Mouse (Mus musculus): ENCODE measurements around the gene Ruvbl2. TPM values are rescaled to one million over a fixed set of nuclear protein-coding genes. Genes with fewer than 3 reads are reported as not detected.
A peak's percentile ranks its signal among the peaks of the same experiment; 100 is the strongest.
"Not testable (repeated sequence)": the region's sequence is repeated elsewhere in the genome, so short reads cannot be mapped to it uniquely, and the experiment has no call there.

The Ruvbl2 gene
- total RNA-seq, 1 experiment = 228 TPM

DNA sequence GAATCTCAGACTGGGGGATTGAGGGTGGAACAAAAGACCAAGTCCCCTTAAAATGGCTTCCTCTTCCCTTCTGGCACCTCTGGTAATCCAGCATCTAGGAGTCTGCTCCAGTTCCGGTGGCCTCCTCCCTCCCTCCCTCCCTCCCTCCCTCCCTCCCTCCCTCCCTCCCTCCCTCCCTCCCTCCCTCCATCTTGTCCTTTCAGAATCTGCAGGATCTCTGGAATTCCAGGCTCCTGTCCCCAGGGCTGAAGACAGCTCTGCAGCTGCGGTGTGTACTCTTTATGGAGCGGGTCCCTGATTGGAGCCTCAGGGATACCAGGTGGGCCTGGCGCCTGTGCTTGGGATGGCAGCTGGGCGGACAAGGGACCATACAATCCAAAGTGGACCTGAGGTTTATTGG is 23.4 kb upstream of the Ruvbl2 start:
- no peaks in the 10 kb centered on the region for H3K9me3 ChIP-seq (ENCODE audit: control insufficient read depth, insufficient read depth, low read depth, low read length)
- peaks cover 0 to 3% of the 10 kb centered on the region in 2 experiments; a peak in 1 of 4 replicates for H3K4me1 ChIP-seq (ENCODE audit: control insufficient read depth in 2 of 2, insufficient read depth in 2 of 2, low read length in 2 of 2, poor library complexity in 1 of 2)
- TF ChIP-seq CHD2 (IDR thresholded peaks at IDR 0.05; ENCODE audit: low read depth, low read length) (no peak), ZNF384 (IDR thresholded peaks at IDR 0.05; ENCODE audit: low read depth, low read length) (no peak), ZC3H11A (IDR thresholded peaks at IDR 0.05; ENCODE audit: borderline replicate concordance, low read depth, low read length) (no peak), MAFK (IDR thresholded peaks at IDR 0.05; ENCODE audit: insufficient read depth, low read depth, low read length) (no peak), HCFC1 (IDR thresholded peaks at IDR 0.05; ENCODE audit: borderline replicate concordance, insufficient read depth, low read length) (no peak)
- peaks cover 58% of the 10 kb centered on the region for H3K36me3 ChIP-seq (ENCODE audit: control insufficient read depth, insufficient read depth, low read length, poor library complexity, severe bottlenecking)
- no peak for DNase-seq (ENCODE audit: low read depth, low spot score)
- peak overlapping the region; percentile 99 for H3K27ac ChIP-seq (ENCODE audit: insufficient read depth, low read depth, low read length, poor library complexity, severe bottlenecking)
- H3K9ac ChIP-seq (ENCODE audit: insufficient read depth, low read depth, low read length, poor library complexity, severe bottlenecking) = peak overlapping the region; percentile 80
- peak overlapping the region; percentile 58 to 71 for H3K4me3 ChIP-seq (ENCODE audit: insufficient read depth in 1 of 2, low read depth in 1 of 2, low read length in 2 of 2, poor library complexity in 1 of 2, severe bottlenecking in 1 of 2)
- in situ Hi-C loops (cut with MboI; ENCODE audit: low sequenced_read_pairs in 2 of 2, unreplicated experiment in 2 of 2) = no loop called here

DNA sequence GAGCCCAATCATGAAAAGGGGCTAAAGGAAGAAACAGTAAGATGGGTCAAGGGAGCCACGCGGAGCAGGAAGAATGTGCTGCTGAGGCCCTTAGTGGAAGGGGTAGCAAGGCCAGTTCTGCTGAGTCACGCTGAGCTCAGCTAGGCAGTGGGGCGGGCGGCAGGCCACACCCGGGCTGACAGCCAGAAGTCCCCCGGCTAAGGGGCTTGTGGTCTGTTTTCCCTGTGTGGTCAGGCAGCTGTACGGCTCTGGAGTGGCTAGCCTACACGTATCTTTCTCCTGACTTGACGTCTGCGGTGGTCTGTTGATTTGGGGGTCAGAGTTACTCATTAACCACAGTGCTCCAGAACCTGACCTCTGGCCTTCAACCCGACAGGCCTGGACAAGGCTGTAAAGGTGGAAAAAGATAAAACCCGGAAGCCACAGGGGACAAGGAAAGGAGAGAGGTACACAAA is 23.0 kb upstream of the Ruvbl2 start:
- Histone ChIP-seq H3K27ac (ENCODE audit: insufficient read depth, low read depth, low read length, poor library complexity, severe bottlenecking) (peak overlapping the region; percentile 99), H3K9ac (ENCODE audit: insufficient read depth, low read depth, low read length, poor library complexity, severe bottlenecking) (peak overlapping the region; percentile 80), H3K36me3 (ENCODE audit: control insufficient read depth, insufficient read depth, low read length, poor library complexity, severe bottlenecking) (peaks cover 57% of the 10 kb centered on the region), H3K9me3 (ENCODE audit: control insufficient read depth, insufficient read depth, low read depth, low read length) (no peaks in the 10 kb centered on the region), H3K4me1 (ENCODE audit: control insufficient read depth in 2 of 2, insufficient read depth in 2 of 2, low read length in 2 of 2, poor library complexity in 1 of 2) (peaks cover 0 to 7% of the 10 kb centered on the region in 2 experiments; a peak in 1 of 4 replicates), H3K4me3 (ENCODE audit: insufficient read depth in 1 of 2, low read depth in 1 of 2, low read length in 2 of 2, poor library complexity in 1 of 2, severe bottlenecking in 1 of 2) (peak overlapping the region; percentile 58 to 71)
- in situ Hi-C loops (cut with MboI; ENCODE audit: low sequenced_read_pairs in 2 of 2, unreplicated experiment in 2 of 2) = no loop called here
- no peak for DNase-seq (ENCODE audit: low read depth, low spot score)
- no peak for TF ChIP-seq HCFC1 (IDR thresholded peaks at IDR 0.05; ENCODE audit: borderline replicate concordance, insufficient read depth, low read length)
- peak; percentile 98 for TF ChIP-seq MAFK (IDR thresholded peaks at IDR 0.05; ENCODE audit: insufficient read depth, low read depth, low read length)

DNA sequence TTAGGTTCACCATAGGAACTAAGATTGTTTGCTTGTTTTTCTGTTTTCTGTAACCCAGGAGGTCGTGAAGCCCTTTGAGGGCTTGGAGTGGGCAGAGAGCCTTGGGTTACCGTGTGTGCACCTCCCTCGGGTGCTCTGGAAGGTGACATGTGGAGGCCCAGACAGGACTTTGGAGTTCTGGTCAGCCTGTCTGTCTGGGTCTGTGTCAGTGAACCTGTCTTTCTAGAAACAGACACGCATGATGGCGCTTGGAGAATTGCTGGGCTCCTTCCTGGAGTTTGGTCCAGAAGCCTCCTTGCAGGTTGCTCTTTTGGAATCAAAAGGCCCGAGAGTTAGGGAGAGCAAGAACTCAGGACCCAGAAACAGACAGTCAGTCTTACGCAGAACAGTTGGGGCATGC is 22.5 kb upstream of the Ruvbl2 start:
- DNase-seq (ENCODE audit: low read depth, low spot score) = no peak
- in situ Hi-C loops (cut with MboI; ENCODE audit: low sequenced_read_pairs in 2 of 2, unreplicated experiment in 2 of 2) = no loop called here
- no peaks in the 10 kb centered on the region for H3K9me3 ChIP-seq (ENCODE audit: control insufficient read depth, insufficient read depth, low read depth, low read length)
- H3K27ac ChIP-seq (ENCODE audit: insufficient read depth, low read depth, low read length, poor library complexity, severe bottlenecking) = peak overlapping the region; percentile 99
- H3K4me1 ChIP-seq (ENCODE audit: control insufficient read depth in 2 of 2, insufficient read depth in 2 of 2, low read length in 2 of 2, poor library complexity in 1 of 2) = peaks cover 0 to 10% of the 10 kb centered on the region in 2 experiments; a peak in 1 of 4 replicates
- TF ChIP-seq ZNF384 (IDR thresholded peaks at IDR 0.05; ENCODE audit: low read depth, low read length) = no peak
- H3K36me3 ChIP-seq (ENCODE audit: control insufficient read depth, insufficient read depth, low read length, poor library complexity, severe bottlenecking) = peaks cover 51% of the 10 kb centered on the region
- H3K4me3 ChIP-seq (ENCODE audit: insufficient read depth in 1 of 2, low read depth in 1 of 2, low read length in 2 of 2, poor library complexity in 1 of 2, severe bottlenecking in 1 of 2) = peak overlapping the region; percentile 58 to 71
- peak overlapping the region; percentile 80 for H3K9ac ChIP-seq (ENCODE audit: insufficient read depth, low read depth, low read length, poor library complexity, severe bottlenecking)

DNA sequence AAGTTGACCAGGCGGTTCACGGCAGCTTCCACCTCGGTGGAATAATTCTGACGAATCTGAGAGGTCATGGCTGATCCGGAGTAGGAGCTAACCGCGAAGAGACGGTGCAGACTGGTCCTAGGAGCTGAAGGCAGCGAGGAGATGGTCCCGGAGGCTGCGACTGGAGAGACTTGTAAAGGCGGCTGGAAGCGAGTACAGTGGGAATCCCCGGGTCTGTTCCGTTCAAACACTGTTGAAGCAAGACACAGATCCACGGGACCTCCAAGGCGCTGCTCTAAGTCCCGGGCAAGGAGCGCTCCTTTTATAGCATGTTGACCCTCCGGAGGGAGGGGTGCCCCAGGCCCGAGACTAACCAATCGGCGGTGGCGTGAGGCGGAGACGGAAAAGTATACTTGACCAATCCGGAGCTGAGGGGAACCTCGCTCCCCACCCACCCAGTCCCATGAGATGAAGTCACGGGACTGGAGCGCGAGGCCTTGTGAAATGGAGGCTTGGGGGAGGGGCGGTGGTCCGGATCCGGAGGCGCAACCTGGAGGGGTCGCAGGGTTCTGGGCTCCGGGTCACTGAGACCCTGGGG is 21.8 kb upstream of the Ruvbl2 start, which contains the start of gene Ftl1:
Gene Ftl1, minus strand, starts transcription at position 321 of the 577 bp plus-strand sequence.
- peak within 1 kb of the TSS; percentile 75 to 93 for H3K4me3 ChIP-seq (ENCODE audit: insufficient read depth in 1 of 2, low read depth in 1 of 2, low read length in 2 of 2, poor library complexity in 1 of 2, severe bottlenecking in 1 of 2)
- H3K9me3 ChIP-seq (ENCODE audit: control insufficient read depth, insufficient read depth, low read depth, low read length); in situ Hi-C loops (cut with MboI; ENCODE audit: low sequenced_read_pairs in 2 of 2, unreplicated experiment in 2 of 2): not testable (repeated sequence)
- peak; percentile 97 for DNase-seq (ENCODE audit: low read depth, low spot score)
- H3K4me1 ChIP-seq (ENCODE audit: control insufficient read depth in 2 of 2, insufficient read depth in 2 of 2, low read length in 2 of 2, poor library complexity in 1 of 2) = peaks cover 0 to 16% of the 10 kb centered on the region in 2 experiments; a peak in 1 of 4 replicates
- H3K36me3 ChIP-seq (ENCODE audit: control insufficient read depth, insufficient read depth, low read length, poor library complexity, severe bottlenecking) = peaks cover 47% of the 10 kb centered on the region
- TF ChIP-seq CHD2 (IDR thresholded peaks at IDR 0.05; ENCODE audit: low read depth, low read length) (peak; percentile 52), HCFC1 (IDR thresholded peaks at IDR 0.05; ENCODE audit: borderline replicate concordance, insufficient read depth, low read length) (peak; percentile 50; the same call in 1 of the 2 replicates)
- peak within 1 kb of the TSS; percentile 99 for H3K27ac ChIP-seq (ENCODE audit: insufficient read depth, low read depth, low read length, poor library complexity, severe bottlenecking)
- peak within 1 kb of the TSS; percentile 80 for H3K9ac ChIP-seq (ENCODE audit: insufficient read depth, low read depth, low read length, poor library complexity, severe bottlenecking)
